Mouse (Mus musculus) layer of hippocampus, postnatal 25 days (tissue): ENCODE measurements at regions not wholly inside any gene's neighbourhood (a gene's known extent, or its start where the extent isn't known, plus 50 kb on each side); places are given as distances from the start of the nearest gene placed in this dataset.
A peak's percentile ranks its signal among the peaks of the same experiment; 100 is the strongest.

ENCODE experiments used
- DNase-seq, 2 experiments: peaks; one replicate each; pipeline ENCODE4 v3.0.0; 2022; ENCODE audit warnings: mixed read lengths in 2 of 2, low spot score in 1 of 2; ENCODE audit errors: extremely low spot score in 1 of 2

- no peak for DNase-seq
Measured at GRCm38 (mm10) chr12:9839949-9840348, 270.0 kb downstream of the Osr1 start.

- DNase-seq: no peak
Measured at GRCm38 (mm10) chr12:9847034-9847433, 277.1 kb downstream of the Osr1 start.

- DNase-seq: no peak
Measured at GRCm38 (mm10) chr12:9847465-9848205, 277.7 kb downstream of the Osr1 start.

- no peak for DNase-seq
Measured at GRCm38 (mm10) chr12:9855503-9856024, 285.6 kb downstream of the Osr1 start.

- no peak for DNase-seq
Measured at GRCm38 (mm10) chr12:9856128-9856621, 286.3 kb downstream of the Osr1 start.

- peak; percentile 15 to 49 for DNase-seq
Measured at GRCm38 (mm10) chr12:9857990-9858389, 288.1 kb downstream of the Osr1 start.

- no peak for DNase-seq
Measured at GRCm38 (mm10) chr12:9862301-9862700, 292.4 kb downstream of the Osr1 start.

GRCm38 (mm10) chr12:9872236-9872635 lies 302.3 kb downstream of the Osr1 start:
- no peak for DNase-seq

- DNase-seq: no peak
Measured at GRCm38 (mm10) chr12:9873214-9873613, 303.3 kb downstream of the Osr1 start.

GRCm38 (mm10) chr12:9874823-9875222 lies 304.9 kb downstream of the Osr1 start:
- no peak for DNase-seq

- DNase-seq: no peak
Measured at GRCm38 (mm10) chr12:9881953-9882623, 312.2 kb downstream of the Osr1 start.

- DNase-seq: no peak
Measured at GRCm38 (mm10) chr12:9883037-9883730, 313.3 kb downstream of the Osr1 start.

- DNase-seq: no peak
Measured at GRCm38 (mm10) chr12:9894521-9894920, 324.6 kb downstream of the Osr1 start.

GRCm38 (mm10) chr12:9897980-9898379 lies 328.1 kb downstream of the Osr1 start:
- no peak for DNase-seq

GRCm38 (mm10) chr12:9898420-9898819 lies 328.5 kb downstream of the Osr1 start:
- no peak for DNase-seq

- no peak for DNase-seq
Measured at GRCm38 (mm10) chr12:9901948-9902347, 332.0 kb downstream of the Osr1 start.

GRCm38 (mm10) chr12:9903702-9904231 lies 333.9 kb downstream of the Osr1 start:
- DNase-seq: no peak

- no peak for DNase-seq
Measured at GRCm38 (mm10) chr12:9912333-9912732, 342.4 kb downstream of the Osr1 start.

GRCm38 (mm10) chr12:9915726-9916140 lies 345.8 kb downstream of the Osr1 start:
- DNase-seq: no peak

- DNase-seq: no peak
Measured at GRCm38 (mm10) chr12:9918026-9918425, 348.1 kb downstream of the Osr1 start.

- DNase-seq: no peak
Measured at GRCm38 (mm10) chr12:9919007-9919406, 349.1 kb downstream of the Osr1 start.
